Mouse (Mus musculus): ENCODE measurements around the gene A630076J17Rik.

DNA sequence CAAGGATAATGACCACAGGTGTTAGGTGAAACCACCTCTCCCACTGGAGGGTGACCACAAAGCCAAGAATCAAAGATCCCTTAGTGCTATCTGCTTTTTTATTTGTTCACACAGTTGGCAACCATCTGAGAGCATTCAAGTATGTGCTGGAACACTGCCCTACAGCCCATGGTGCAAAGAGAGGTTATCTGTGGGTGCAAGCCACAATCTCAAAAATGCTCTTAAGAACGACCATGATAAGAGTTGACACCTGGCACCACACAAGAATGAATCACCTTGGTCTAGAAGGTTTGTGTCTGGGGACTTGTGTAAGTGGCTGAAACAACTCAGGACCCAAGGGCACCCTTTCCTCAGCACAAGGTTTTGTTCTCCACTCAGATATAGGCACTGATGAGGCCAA lies 7.2 kb upstream of the A630076J17Rik start:
- TF ChIP-seq POLR2A (IDR thresholded peaks at IDR 0.05; ENCODE audit: insufficient read depth, low read depth, low read length) = no peak
- no peak for TF ChIP-seq CTCF (IDR thresholded peaks at IDR 0.05; ENCODE audit: insufficient read depth, low read depth, low read length)

Data from olfactory bulb, adult 2 months (tissue).